Mouse (Mus musculus): ENCODE measurements around the gene Ssh2.

DNA sequence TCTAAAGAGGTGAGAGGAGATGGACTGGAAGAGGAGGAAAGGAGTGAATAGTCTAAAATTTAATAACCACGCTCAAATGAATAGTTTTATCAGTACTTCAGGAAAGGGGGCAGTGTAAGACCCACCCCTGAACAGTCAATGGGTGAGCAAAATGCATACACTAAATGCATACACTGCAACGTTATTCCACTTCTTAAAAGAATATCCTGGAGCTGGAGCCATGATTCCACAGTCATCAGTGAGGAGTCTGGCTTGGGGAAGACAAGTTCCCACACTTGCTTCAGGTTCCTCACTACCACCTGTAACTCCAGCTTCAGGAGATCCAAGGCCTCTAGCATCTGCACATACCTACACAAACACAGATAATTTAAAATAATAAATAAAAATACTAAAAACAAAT is 133.6 kb downstream of the Ssh2 start:
- TF ChIP-seq POLR2A (IDR thresholded peaks at IDR 0.05; ENCODE audit: low read depth, low read length) = no peak
- TF ChIP-seq CTCF (IDR thresholded peaks at IDR 0.05; ENCODE audit: borderline replicate concordance, insufficient read depth, low read length) = no peak
